Mouse (Mus musculus): ENCODE data around the gene Phb.

- TF ChIP-seq CTCF (IDR thresholded peaks at IDR 0.05; ENCODE audit: low read depth) (no peak), EP300 (IDR thresholded peaks at IDR 0.05; ENCODE audit: low read depth) (no peak)
These were observed 34.3 kb downstream of the Phb start for GRCm38 (mm10) chr11:95700778-95701739.
